Mouse (Mus musculus) forebrain, embryonic 12.5 days (tissue): ENCODE measurements around the gene Ush2a. TPM values are rescaled to one million over a fixed set of nuclear protein-coding genes. Genes with fewer than 3 reads are reported as not detected.

ENCODE experiments used
- ATAC-seq: fragments of 200-750 bp; cut with Nextera tagmentation; 2 replicates; pipeline ENCODE4 v1.8.0; 2017; ENCODE audit warnings: moderate TSS enrichment; ENCODE audit not compliant: low FRiP score
- H3K27ac ChIP-seq: fragments of 300-500 bp; sonication (generic); 2 replicates; pipeline ENCODE4 v1.5.1; 2016; ENCODE audit warnings: mild to moderate bottlenecking
- H3K27me3 ChIP-seq: fragments of 300-500 bp; sonication (generic); 2 replicates; pipeline ENCODE4 v1.6.1; 2016; ENCODE audit warnings: mild to moderate bottlenecking
- H3K36me3 ChIP-seq: fragments of 300-500 bp; sonication (generic); replicated peaks from 2 replicates; pipeline ENCODE4 v1.6.1; 2016; ENCODE audit warnings: mild to moderate bottlenecking
- H3K4me1 ChIP-seq: fragments of 300-500 bp; sonication (generic); 2 replicates; pipeline ENCODE4 v1.6.1; 2016
- H3K4me2 ChIP-seq: fragments of 300-500 bp; sonication (generic); 2 replicates; pipeline ENCODE4 v1.6.1; 2016; ENCODE audit warnings: mild to moderate bottlenecking, moderate library complexity
- H3K4me3 ChIP-seq: fragments of 300-500 bp; sonication (generic); replicated peaks from 2 replicates; pipeline ENCODE4 v1.5.1; 2016; ENCODE audit warnings: mild to moderate bottlenecking
- H3K9ac ChIP-seq: fragments of 300-500 bp; sonication (generic); 2 replicates; pipeline ENCODE4 v1.6.1; 2016; ENCODE audit warnings: mild to moderate bottlenecking
- H3K9me3 ChIP-seq: fragments of 300-500 bp; sonication (generic); 2 replicates; pipeline ENCODE4 v1.6.1; 2016
- WGBS: fragments of 180-500 bp; shearing (Covaris S2); methylation state at CpG from one replicate; pipeline ENCODE4 v1.1.7; 2016; 5-methylcytosine and 5-hydroxymethylcytosine counted together
- polyA plus RNA-seq: library from polyadenylated mRNA; unstranded; fragments of >200 nt; fragmentation: Nextera tagmentation; extraction: Ambion mirVana; gene quantifications from 2 replicates; pipeline ENCODE4 v1.2.1, GENCODE M21; 2016

Gene Ush2a
- polyA plus RNA-seq, 1 experiment from 2014 or later: 0.13 TPM

DNA sequence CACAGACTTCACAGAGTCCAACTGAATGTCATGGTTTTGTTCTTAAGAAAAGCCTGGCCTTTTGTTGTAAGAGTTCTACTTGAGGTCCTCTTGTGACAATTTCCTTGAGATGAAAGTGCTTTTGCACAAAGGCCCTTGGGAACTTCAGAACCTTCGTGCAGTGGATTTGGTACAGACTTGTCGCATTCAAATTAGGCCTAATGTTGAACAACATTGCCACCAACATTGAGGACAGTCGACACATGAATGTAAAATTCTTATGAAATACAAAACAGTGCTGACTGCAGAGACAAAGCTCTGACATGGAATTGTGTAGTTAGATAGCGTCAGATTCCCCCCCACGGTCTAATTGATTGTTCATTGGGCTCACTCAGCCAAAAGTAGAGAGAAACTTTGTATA, 243.1 kb downstream of the Ush2a start:
- WGBS: 31% methylated on average over 5 of the region's 5 CpGs
- ATAC-seq: no peak
- H3K4me3 ChIP-seq: no peak overlapping the region
- H3K4me1 ChIP-seq: peaks cover 9% of the 10 kb centered on the region; the same call in 1 of the 2 replicates
- H3K27ac ChIP-seq: no peak overlapping the region
- H3K4me2 ChIP-seq: no peak overlapping the region
- H3K36me3 ChIP-seq: no peaks in the 10 kb centered on the region
- H3K27me3 ChIP-seq: no peaks in the 10 kb centered on the region
- H3K9me3 ChIP-seq: no peaks in the 10 kb centered on the region
- no peak overlapping the region for H3K9ac ChIP-seq

- Histone ChIP-seq H3K4me2 (no peak overlapping the region), H3K4me3 (no peak overlapping the region), H3K27ac (no peak overlapping the region), H3K36me3 (no peaks in the 10 kb centered on the region), H3K9ac (no peak overlapping the region), H3K27me3 (no peaks in the 10 kb centered on the region), H3K4me1 (no peaks in the 10 kb centered on the region), H3K9me3 (no peaks in the 10 kb centered on the region)
- no peak for ATAC-seq
- WGBS: 88% methylated on average over 8 of the region's 8 CpGs
Observed at GRCm38 (mm10) chr1:188518792-188519191, 257.0 kb downstream of the Ush2a start.

DNA sequence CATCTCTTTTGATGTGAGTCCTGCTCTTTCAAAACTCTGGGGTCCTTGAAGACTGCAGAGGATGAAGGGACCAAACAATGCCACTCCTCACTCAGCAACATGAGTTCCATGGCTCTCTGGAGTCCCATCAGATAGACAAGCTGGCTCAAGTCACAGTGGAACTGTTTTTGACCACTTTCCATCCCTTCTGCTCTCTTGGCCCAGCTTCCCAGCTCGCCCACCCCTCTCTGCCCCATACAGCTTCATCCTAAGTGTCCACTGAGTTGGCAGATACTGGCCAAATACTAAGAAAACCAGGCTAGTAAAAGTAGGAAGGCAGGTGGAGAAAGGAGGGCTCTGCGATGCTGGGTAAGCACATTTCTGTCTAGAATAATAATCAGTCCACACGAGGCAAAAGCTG, 265.6 kb downstream of the Ush2a start:
- no peak for ATAC-seq
- no peak overlapping the region for H3K9ac ChIP-seq
- H3K4me1 ChIP-seq: no peaks in the 10 kb centered on the region
- WGBS: 75% methylated on average over 3 of the region's 3 CpGs
- no peak overlapping the region for H3K4me2 ChIP-seq
- H3K27ac ChIP-seq: no peak overlapping the region
- no peaks in the 10 kb centered on the region for H3K9me3 ChIP-seq
- H3K36me3 ChIP-seq: no peaks in the 10 kb centered on the region
- H3K4me3 ChIP-seq: no peak overlapping the region
- H3K27me3 ChIP-seq: no peaks in the 10 kb centered on the region

GRCm38 (mm10) chr1:188529606-188530131, 267.8 kb downstream of the Ush2a start:
- no peaks in the 10 kb centered on the region for H3K9me3 ChIP-seq
- H3K27ac ChIP-seq: no peak overlapping the region
- no peak overlapping the region for H3K4me2 ChIP-seq
- no peak overlapping the region for H3K9ac ChIP-seq
- H3K36me3 ChIP-seq: no peaks in the 10 kb centered on the region
- 45% methylated on average over 6 of the region's 6 CpGs for WGBS
- peak; percentile 75; the same call in 1 of the 2 replicates for ATAC-seq
- no peak overlapping the region for H3K4me3 ChIP-seq
- no peaks in the 10 kb centered on the region for H3K4me1 ChIP-seq
- no peaks in the 10 kb centered on the region for H3K27me3 ChIP-seq

- Histone ChIP-seq H3K9me3 (no peaks in the 10 kb centered on the region), H3K4me2 (no peak overlapping the region), H3K4me3 (no peak overlapping the region), H3K27me3 (no peaks in the 10 kb centered on the region), H3K36me3 (no peaks in the 10 kb centered on the region), H3K27ac (no peak overlapping the region), H3K9ac (no peak overlapping the region), H3K4me1 (no peaks in the 10 kb centered on the region)
- ATAC-seq: no peak
- WGBS: 77% methylated on average over 1 of the region's 1 CpGs
Observed at GRCm38 (mm10) chr1:188537021-188537420, 275.2 kb downstream of the Ush2a start.

- Histone ChIP-seq H3K27ac (no peak overlapping the region), H3K27me3 (no peaks in the 10 kb centered on the region), H3K9ac (no peak overlapping the region), H3K36me3 (no peaks in the 10 kb centered on the region), H3K9me3 (no peaks in the 10 kb centered on the region), H3K4me1 (no peaks in the 10 kb centered on the region), H3K4me3 (no peak overlapping the region), H3K4me2 (no peak overlapping the region)
- no peak for ATAC-seq
- WGBS: 93% methylated on average over 5 of the region's 5 CpGs
Observed at GRCm38 (mm10) chr1:188539621-188540020, 277.8 kb downstream of the Ush2a start.

DNA sequence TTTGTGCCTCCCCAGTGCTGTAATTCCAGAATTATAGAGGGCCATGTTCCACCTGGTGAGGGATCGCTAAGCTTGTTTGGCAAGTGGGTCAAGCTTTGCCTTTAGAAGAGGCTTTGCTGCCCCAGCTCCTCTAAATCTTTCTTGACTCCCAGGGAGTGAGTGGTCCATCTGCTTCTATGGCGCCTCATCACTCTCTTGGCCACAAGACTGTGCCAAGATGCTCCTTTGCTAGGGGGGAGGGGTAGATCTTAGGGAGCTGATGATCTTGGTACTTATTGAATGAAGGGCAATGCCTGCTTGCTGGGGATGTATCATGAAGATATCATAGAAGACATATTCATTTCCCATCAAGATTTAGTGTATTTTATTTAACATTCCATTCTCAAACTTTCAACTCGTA, 279.7 kb downstream of the Ush2a start:
- H3K9me3 ChIP-seq: no peaks in the 10 kb centered on the region
- WGBS: 95% methylated on average over 3 of the region's 3 CpGs
- H3K27ac ChIP-seq: no peak overlapping the region
- H3K4me3 ChIP-seq: no peak overlapping the region
- H3K4me1 ChIP-seq: no peaks in the 10 kb centered on the region
- no peak for ATAC-seq
- no peak overlapping the region for H3K4me2 ChIP-seq
- no peak overlapping the region for H3K9ac ChIP-seq
- H3K36me3 ChIP-seq: no peaks in the 10 kb centered on the region
- H3K27me3 ChIP-seq: no peaks in the 10 kb centered on the region

- Histone ChIP-seq H3K4me2 (no peak overlapping the region), H3K27ac (no peak overlapping the region), H3K27me3 (no peaks in the 10 kb centered on the region), H3K4me3 (no peak overlapping the region), H3K9me3 (no peaks in the 10 kb centered on the region), H3K4me1 (no peaks in the 10 kb centered on the region), H3K36me3 (no peaks in the 10 kb centered on the region), H3K9ac (no peak overlapping the region)
- no peak for ATAC-seq
- WGBS: 30% methylated on average over 1 of the region's 1 CpGs
Observed at GRCm38 (mm10) chr1:188543364-188543763, 281.5 kb downstream of the Ush2a start.

GRCm38 (mm10) chr1:188549686-188550085, 287.9 kb downstream of the Ush2a start:
- H3K9me3 ChIP-seq: no peaks in the 10 kb centered on the region
- H3K36me3 ChIP-seq: no peaks in the 10 kb centered on the region
- no peak for ATAC-seq
- no peaks in the 10 kb centered on the region for H3K27me3 ChIP-seq
- no peak overlapping the region for H3K27ac ChIP-seq
- no peak overlapping the region for H3K4me2 ChIP-seq
- 76% methylated on average over 13 of the region's 13 CpGs for WGBS
- no peak overlapping the region for H3K9ac ChIP-seq
- H3K4me3 ChIP-seq: no peak overlapping the region
- no peaks in the 10 kb centered on the region for H3K4me1 ChIP-seq

DNA sequence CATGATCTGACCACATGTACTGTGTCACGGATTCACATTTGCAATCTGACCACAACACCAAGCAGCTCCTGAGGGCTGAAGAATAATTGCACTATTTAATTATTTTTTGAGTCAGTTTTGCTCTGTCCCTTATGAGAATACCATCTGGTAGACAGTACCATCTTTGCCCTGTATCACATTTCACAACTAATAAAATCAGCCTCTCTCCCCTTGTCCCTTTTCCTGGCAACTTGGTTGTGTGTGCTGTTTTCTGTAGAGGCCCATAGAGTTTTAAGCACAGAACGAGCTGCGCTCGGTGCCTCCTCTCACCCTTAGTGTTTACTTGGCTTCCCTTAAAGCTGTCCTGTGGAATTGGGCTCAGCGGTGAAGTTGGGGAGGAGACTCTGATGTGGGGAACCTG, 290.0 kb downstream of the Ush2a start:
- no peaks in the 10 kb centered on the region for H3K27me3 ChIP-seq
- H3K4me2 ChIP-seq: no peak overlapping the region
- H3K36me3 ChIP-seq: no peaks in the 10 kb centered on the region
- no peak overlapping the region for H3K27ac ChIP-seq
- no peak for ATAC-seq
- WGBS: 93% methylated on average over 5 of the region's 5 CpGs
- no peak overlapping the region for H3K9ac ChIP-seq
- H3K9me3 ChIP-seq: no peaks in the 10 kb centered on the region
- no peaks in the 10 kb centered on the region for H3K4me1 ChIP-seq
- H3K4me3 ChIP-seq: no peak overlapping the region

DNA sequence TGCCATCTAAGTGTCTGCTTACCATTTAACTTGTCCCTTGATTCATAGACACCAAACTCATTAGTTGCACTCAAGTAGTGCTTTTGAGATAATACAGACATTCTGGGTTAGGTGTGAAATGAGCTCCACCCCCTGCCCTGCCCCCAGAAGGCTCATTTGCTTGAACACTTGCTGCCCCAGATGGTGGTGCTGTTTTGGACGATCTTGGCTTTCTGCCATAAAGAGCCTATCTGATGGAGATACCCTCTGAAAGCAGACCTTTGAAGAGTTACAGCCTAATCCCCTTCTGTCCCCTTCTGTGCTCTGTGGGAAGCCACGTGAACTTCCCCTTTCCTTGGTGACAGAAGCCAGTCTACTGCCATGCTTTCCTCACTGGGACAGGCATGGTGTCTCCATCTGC, 297.1 kb downstream of the Ush2a start:
- Histone ChIP-seq H3K27ac (no peak overlapping the region), H3K4me3 (no peak overlapping the region), H3K27me3 (no peaks in the 10 kb centered on the region), H3K36me3 (no peaks in the 10 kb centered on the region), H3K9ac (no peak overlapping the region), H3K4me2 (no peak overlapping the region), H3K9me3 (no peaks in the 10 kb centered on the region), H3K4me1 (no peaks in the 10 kb centered on the region)
- ATAC-seq: no peak; the same call in 1 of the 2 replicates
- WGBS: 40% methylated on average over 2 of the region's 2 CpGs

GRCm38 (mm10) chr1:188566229-188566628, 304.4 kb downstream of the Ush2a start:
- Histone ChIP-seq H3K27me3 (no peaks in the 10 kb centered on the region), H3K4me3 (no peak overlapping the region), H3K36me3 (no peaks in the 10 kb centered on the region), H3K27ac (no peak overlapping the region), H3K4me2 (no peak overlapping the region), H3K9ac (no peak overlapping the region), H3K4me1 (no peaks in the 10 kb centered on the region; the same call in 1 of the 2 replicates), H3K9me3 (no peaks in the 10 kb centered on the region)
- ATAC-seq: no peak
- 91% methylated on average over 5 of the region's 5 CpGs for WGBS

GRCm38 (mm10) chr1:188567486-188567885, 305.7 kb downstream of the Ush2a start:
- Histone ChIP-seq H3K27me3 (no peaks in the 10 kb centered on the region), H3K9ac (no peak overlapping the region), H3K4me3 (no peak overlapping the region), H3K27ac (no peak overlapping the region), H3K4me2 (no peak overlapping the region), H3K36me3 (no peaks in the 10 kb centered on the region), H3K9me3 (no peaks in the 10 kb centered on the region), H3K4me1 (no peaks in the 10 kb centered on the region; the same call in 1 of the 2 replicates)
- ATAC-seq: no peak
- 73% methylated on average over 4 of the region's 4 CpGs for WGBS
